Mouse (Mus musculus) cerebellum, adult 2 months (tissue): ENCODE data around the gene Zfp704. TPM values are rescaled to one million over a fixed set of nuclear protein-coding genes. Genes with fewer than 3 reads are reported as not detected.

Experiments used
- DNase-seq, 2 experiments: peaks; one replicate each; pipeline ENCODE4 v3.0.0; 2021
- H3K27ac ChIP-seq: fragments of 200-500 bp; 2 replicates; pipeline ENCODE4 v1.5.1; 2012; ENCODE audit warnings: low read length, control low read depth, inconsistent platforms; ENCODE audit not compliant: insufficient read depth
- H3K27me3 ChIP-seq: fragments of 200-500 bp; 2 replicates; pipeline ENCODE4 v1.6.1; 2012; ENCODE audit warnings: inconsistent platforms, mild to moderate bottlenecking, low read length, moderate library complexity; ENCODE audit not compliant: control insufficient read depth, insufficient read depth
- H3K4me1 ChIP-seq: fragments of 200-500 bp; 2 replicates; pipeline ENCODE4 v1.6.1; 2011; ENCODE audit warnings: low read length; ENCODE audit not compliant: control insufficient read depth, insufficient read depth
- H3K4me3 ChIP-seq: fragments of 200-500 bp; replicated peaks from 2 replicates; pipeline ENCODE3; 2011; ENCODE audit warnings: mild to moderate bottlenecking, low read depth, low read length, control low read depth; ENCODE audit not compliant: insufficient read depth
- CTCF ChIP-seq: fragments of 200-500 bp; IDR thresholded peaks from 2 replicates; pipeline ENCODE4 v1.5.1; 2011; ENCODE audit warnings: low read depth, mild to moderate bottlenecking, control low read depth, low read length, moderate library complexity, borderline replicate concordance; ENCODE audit not compliant: insufficient read depth
- POLR2A ChIP-seq: fragments of 200-500 bp; IDR thresholded peaks from 2 replicates; pipeline ENCODE4 v1.6.1; 2011; ENCODE audit warnings: low read length, control low read depth, borderline replicate concordance; ENCODE audit not compliant: insufficient read depth
- WGBS: fragments of 180-500 bp; shearing (Covaris S2); methylation state at CpG from one replicate; pipeline ENCODE4 v1.1.7; 2018; 5-methylcytosine and 5-hydroxymethylcytosine counted together
- polyA plus RNA-seq: library from polyadenylated mRNA; depleted of rRNA; stranded (reverse); fragments of >200 nt; gene quantifications from 2 replicates; pipeline ENCODE4 v1.2.3, GENCODE M21; 2012

Zfp704 gene
- polyA plus RNA-seq, 1 experiment: 13.1 TPM

GRCm38 (mm10) chr3:9405341-9405740, 204.5 kb downstream of the Zfp704 start:
- no peak overlapping the region for H3K27ac ChIP-seq
- H3K4me1 ChIP-seq: no peaks in the 10 kb centered on the region
- H3K27me3 ChIP-seq: no peaks in the 10 kb centered on the region
- no peak overlapping the region for H3K4me3 ChIP-seq
- no peak for TF ChIP-seq CTCF
- TF ChIP-seq POLR2A: no peak
- DNase-seq: no peak
- 43% methylated on average over 9 of the region's 9 CpGs for WGBS

GRCm38 (mm10) chr3:9403255-9404050, 206.4 kb downstream of the Zfp704 start:
- no peak overlapping the region for H3K4me3 ChIP-seq
- no peak for DNase-seq
- TF ChIP-seq CTCF (no peak), POLR2A (no peak)
- H3K27me3 ChIP-seq: no peaks in the 10 kb centered on the region
- no peak overlapping the region for H3K27ac ChIP-seq
- no peaks in the 10 kb centered on the region for H3K4me1 ChIP-seq
- WGBS: 74% methylated on average over 5 of the region's 5 CpGs

GRCm38 (mm10) chr3:9402836-9403235, 207.0 kb downstream of the Zfp704 start:
- DNase-seq: no peak
- WGBS: 64% methylated on average over 5 of the region's 5 CpGs
- Histone ChIP-seq H3K27ac (no peak overlapping the region), H3K4me3 (no peak overlapping the region), H3K27me3 (no peaks in the 10 kb centered on the region), H3K4me1 (no peaks in the 10 kb centered on the region)
- TF ChIP-seq POLR2A: no peak
- no peak for TF ChIP-seq CTCF

GRCm38 (mm10) chr3:9402345-9402744, 207.5 kb downstream of the Zfp704 start:
- H3K4me3 ChIP-seq: no peak overlapping the region

GRCm38 (mm10) chr3:9401685-9402084, 208.2 kb downstream of the Zfp704 start:
- H3K27ac ChIP-seq: no peak overlapping the region
- no peaks in the 10 kb centered on the region for H3K27me3 ChIP-seq
- 73% methylated on average over 6 of the region's 6 CpGs for WGBS
- H3K4me3 ChIP-seq: no peak overlapping the region
- no peak for DNase-seq
- TF ChIP-seq CTCF (no peak), POLR2A (no peak)
- H3K4me1 ChIP-seq: no peaks in the 10 kb centered on the region

More at GRCm38 (mm10) chr3:9402345-9402744, 207.5 kb downstream of the Zfp704 start:
- no peaks in the 10 kb centered on the region for H3K4me1 ChIP-seq
- no peaks in the 10 kb centered on the region for H3K27me3 ChIP-seq
- no peak for DNase-seq
- H3K27ac ChIP-seq: no peak overlapping the region
- TF ChIP-seq POLR2A: no peak
- no peak for TF ChIP-seq CTCF
- WGBS: 89% methylated on average over 5 of the region's 5 CpGs

GRCm38 (mm10) chr3:9400886-9401221, 209.0 kb downstream of the Zfp704 start:
- no peak overlapping the region for H3K27ac ChIP-seq
- no peak overlapping the region for H3K4me3 ChIP-seq
- DNase-seq: no peak
- no peaks in the 10 kb centered on the region for H3K4me1 ChIP-seq
- WGBS: 23% methylated on average over 3 of the region's 3 CpGs
- H3K27me3 ChIP-seq: no peaks in the 10 kb centered on the region
- TF ChIP-seq CTCF: no peak
- TF ChIP-seq POLR2A: no peak

GRCm38 (mm10) chr3:9400201-9400885, 209.5 kb downstream of the Zfp704 start:
- peak; percentile 41; the same call in 1 of the 2 replicates for TF ChIP-seq CTCF
- TF ChIP-seq POLR2A: no peak
- Histone ChIP-seq H3K27me3 (no peaks in the 10 kb centered on the region), H3K4me1 (no peaks in the 10 kb centered on the region), H3K27ac (no peak overlapping the region), H3K4me3 (no peak overlapping the region)
- WGBS: 4% methylated on average over 3 of the region's 3 CpGs
- peak; percentile 22 to 47 for DNase-seq

GRCm38 (mm10) chr3:9398271-9398670, 211.6 kb downstream of the Zfp704 start:
- DNase-seq: no peak
- Histone ChIP-seq H3K4me3 (no peak overlapping the region), H3K4me1 (no peaks in the 10 kb centered on the region), H3K27me3 (no peaks in the 10 kb centered on the region), H3K27ac (no peak overlapping the region)
- 90% methylated on average over 5 of the region's 5 CpGs for WGBS
- TF ChIP-seq CTCF: no peak
- no peak for TF ChIP-seq POLR2A
